Mouse (Mus musculus): ENCODE measurements at regions not wholly inside any gene's neighbourhood (a gene's known extent, or its start where the extent isn't known, plus 50 kb on each side); places are given as distances from the start of the nearest gene placed in this dataset.

DNA sequence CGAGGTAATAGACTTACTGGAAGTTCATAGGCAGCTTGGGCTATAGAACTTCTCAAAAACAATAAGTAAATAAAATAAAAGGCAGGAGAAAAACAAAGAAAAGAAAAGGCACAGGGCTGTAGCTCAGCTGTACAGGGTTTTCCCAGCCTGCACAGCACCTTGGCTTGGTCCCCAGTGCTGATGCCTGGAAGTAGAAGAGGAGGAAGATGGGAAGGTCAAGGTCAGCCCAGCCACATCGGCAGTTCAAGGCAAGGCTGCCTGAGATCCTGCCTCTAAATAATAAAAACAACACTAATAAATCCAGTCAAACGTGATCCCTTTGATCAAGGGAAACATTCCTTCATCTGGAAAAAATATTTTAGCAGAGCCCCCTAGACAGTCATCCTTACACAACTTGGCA is 103.1 kb downstream of the Cenpf start:
- H3K4me3 ChIP-seq (ENCODE audit: control insufficient read depth, insufficient read depth, low read length), result no peak overlapping the region
- no peak overlapping the region for H3K27ac ChIP-seq (ENCODE audit: control insufficient read depth, insufficient read depth, low read length)
- TF ChIP-seq POLR2A (IDR thresholded peaks at IDR 0.05; ENCODE audit: control insufficient read depth, extremely low read depth, insufficient read depth, low read length, poor library complexity) (no peak), CTCF (IDR thresholded peaks at IDR 0.05; ENCODE audit: borderline replicate concordance, control insufficient read depth, extremely low read depth, insufficient read depth, low read length, poor library complexity) (no peak)
- H3K27me3 ChIP-seq (ENCODE audit: control insufficient read depth, insufficient read depth, low read length), result no peaks in the 10 kb centered on the region
- WGBS, result 89% methylated on average over 3 of the region's 3 CpGs
- peaks cover 12% of the 10 kb centered on the region for H3K4me1 ChIP-seq (replicated peaks; ENCODE audit: control insufficient read depth, insufficient read depth, low read length)
- H3K36me3 ChIP-seq (ENCODE audit: control insufficient read depth, insufficient read depth, low read length), result no peaks in the 10 kb centered on the region
- DNase-seq, result no peak

DNA sequence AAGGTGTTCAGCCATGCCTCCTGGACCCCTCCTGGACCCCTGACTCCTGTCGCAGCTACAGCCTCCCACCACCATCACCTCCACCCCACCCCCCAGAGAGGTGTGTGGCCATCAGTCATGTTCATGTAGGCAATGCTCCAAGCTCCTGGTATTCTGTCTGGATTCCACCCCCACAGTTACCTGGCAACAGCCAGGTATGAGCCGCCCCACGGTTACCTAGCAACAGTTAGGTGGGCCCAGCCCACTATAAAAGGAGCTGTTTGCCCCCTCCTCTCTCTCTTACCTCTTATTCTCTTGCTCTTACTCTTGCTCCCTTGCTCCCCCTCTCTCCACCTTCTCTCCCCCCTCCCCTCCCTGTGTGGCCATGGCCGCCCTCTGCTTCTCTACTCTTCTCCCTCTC is 106.5 kb downstream of the Cenpf start:
- TF ChIP-seq POLR2A (IDR thresholded peaks at IDR 0.05; ENCODE audit: control insufficient read depth, extremely low read depth, insufficient read depth, low read length, poor library complexity), result no peak
- no peak for TF ChIP-seq CTCF (IDR thresholded peaks at IDR 0.05; ENCODE audit: borderline replicate concordance, control insufficient read depth, extremely low read depth, insufficient read depth, low read length, poor library complexity)
- no peak for DNase-seq
- Histone ChIP-seq H3K27me3 (ENCODE audit: control insufficient read depth, insufficient read depth, low read length) (no peaks in the 10 kb centered on the region), H3K4me1 (replicated peaks; ENCODE audit: control insufficient read depth, insufficient read depth, low read length) (peaks cover 7% of the 10 kb centered on the region), H3K27ac (ENCODE audit: control insufficient read depth, insufficient read depth, low read length) (no peak overlapping the region), H3K36me3 (ENCODE audit: control insufficient read depth, insufficient read depth, low read length) (no peaks in the 10 kb centered on the region), H3K4me3 (ENCODE audit: control insufficient read depth, insufficient read depth, low read length) (no peak overlapping the region)
- whole genome bisulfite sequencing, result 97% methylated on average over 4 of the region's 4 CpGs

DNA sequence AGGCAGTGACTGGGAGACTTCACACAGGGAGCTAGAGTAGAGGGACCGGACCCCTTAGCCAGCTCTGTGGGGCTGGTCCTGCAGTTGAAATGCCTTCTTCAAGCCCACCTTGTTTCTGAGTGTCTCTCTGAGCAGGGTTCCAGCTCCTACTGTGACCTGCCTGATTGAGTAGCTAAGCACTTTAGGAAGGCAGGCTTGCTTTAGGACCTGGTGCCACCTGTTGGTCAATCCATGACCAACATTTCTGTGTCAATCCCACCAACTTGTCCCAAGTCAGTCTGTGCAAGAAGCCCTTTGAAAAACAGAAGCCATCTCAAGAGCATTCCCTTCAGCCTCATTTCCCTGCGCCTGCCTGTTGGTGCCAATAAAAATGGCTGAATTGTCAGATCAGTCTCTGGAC is 108.5 kb downstream of the Cenpf start:
- Histone ChIP-seq H3K4me3 (ENCODE audit: control insufficient read depth, insufficient read depth, low read length) (no peak overlapping the region), H3K36me3 (ENCODE audit: control insufficient read depth, insufficient read depth, low read length) (no peaks in the 10 kb centered on the region), H3K27ac (ENCODE audit: control insufficient read depth, insufficient read depth, low read length) (no peak overlapping the region), H3K4me1 (replicated peaks; ENCODE audit: control insufficient read depth, insufficient read depth, low read length) (no peaks in the 10 kb centered on the region), H3K27me3 (ENCODE audit: control insufficient read depth, insufficient read depth, low read length) (no peaks in the 10 kb centered on the region)
- 77% methylated on average over 2 of the region's 2 CpGs for WGBS
- no peak for TF ChIP-seq POLR2A (IDR thresholded peaks at IDR 0.05; ENCODE audit: control insufficient read depth, extremely low read depth, insufficient read depth, low read length, poor library complexity)
- no peak for TF ChIP-seq CTCF (IDR thresholded peaks at IDR 0.05; ENCODE audit: borderline replicate concordance, control insufficient read depth, extremely low read depth, insufficient read depth, low read length, poor library complexity)
- peak; percentile 4 for DNase-seq

DNA sequence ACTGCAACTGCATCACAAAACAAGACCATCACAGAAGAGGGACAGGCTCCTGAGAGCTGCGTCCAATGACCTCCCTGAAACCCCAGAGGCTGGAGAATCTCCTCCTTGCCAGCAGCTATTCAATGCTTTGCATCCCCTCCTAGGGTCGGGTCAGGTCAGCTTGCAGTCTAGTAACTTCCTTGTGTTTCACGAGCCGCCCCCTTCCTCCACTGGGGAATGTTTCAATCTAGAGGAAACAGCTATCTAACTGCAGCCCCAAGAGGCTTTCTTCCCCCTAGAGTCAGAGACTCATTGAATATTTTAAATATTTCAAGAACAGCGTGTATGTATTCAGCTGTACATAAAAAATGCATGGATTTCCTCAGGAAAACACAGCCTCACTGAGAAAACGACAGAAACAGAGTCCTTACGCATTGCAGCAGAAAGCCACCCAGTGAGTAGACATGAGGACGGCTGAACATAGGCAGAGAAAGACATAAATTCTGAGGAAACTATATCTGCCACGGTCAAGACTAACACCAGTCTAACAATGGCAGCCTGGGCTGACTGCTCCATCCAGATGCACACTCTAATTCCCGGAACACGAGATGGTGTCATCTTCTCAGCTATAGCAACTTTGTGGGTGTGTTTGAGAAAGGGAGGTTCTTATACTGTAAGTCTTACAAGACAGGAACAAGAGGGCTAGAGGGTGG is 111.4 kb downstream of the Cenpf start:
- Histone ChIP-seq H3K27me3 (ENCODE audit: control insufficient read depth, insufficient read depth, low read length) (no peaks in the 10 kb centered on the region), H3K4me3 (ENCODE audit: control insufficient read depth, insufficient read depth, low read length) (no peak overlapping the region), H3K36me3 (ENCODE audit: control insufficient read depth, insufficient read depth, low read length) (no peaks in the 10 kb centered on the region), H3K27ac (ENCODE audit: control insufficient read depth, insufficient read depth, low read length) (no peak overlapping the region), H3K4me1 (replicated peaks; ENCODE audit: control insufficient read depth, insufficient read depth, low read length) (no peaks in the 10 kb centered on the region)
- no peak for DNase-seq
- TF ChIP-seq CTCF (IDR thresholded peaks at IDR 0.05; ENCODE audit: borderline replicate concordance, control insufficient read depth, extremely low read depth, insufficient read depth, low read length, poor library complexity) (no peak), POLR2A (IDR thresholded peaks at IDR 0.05; ENCODE audit: control insufficient read depth, extremely low read depth, insufficient read depth, low read length, poor library complexity) (no peak)
- 25% methylated on average over 11 of the region's 11 CpGs for WGBS

DNA sequence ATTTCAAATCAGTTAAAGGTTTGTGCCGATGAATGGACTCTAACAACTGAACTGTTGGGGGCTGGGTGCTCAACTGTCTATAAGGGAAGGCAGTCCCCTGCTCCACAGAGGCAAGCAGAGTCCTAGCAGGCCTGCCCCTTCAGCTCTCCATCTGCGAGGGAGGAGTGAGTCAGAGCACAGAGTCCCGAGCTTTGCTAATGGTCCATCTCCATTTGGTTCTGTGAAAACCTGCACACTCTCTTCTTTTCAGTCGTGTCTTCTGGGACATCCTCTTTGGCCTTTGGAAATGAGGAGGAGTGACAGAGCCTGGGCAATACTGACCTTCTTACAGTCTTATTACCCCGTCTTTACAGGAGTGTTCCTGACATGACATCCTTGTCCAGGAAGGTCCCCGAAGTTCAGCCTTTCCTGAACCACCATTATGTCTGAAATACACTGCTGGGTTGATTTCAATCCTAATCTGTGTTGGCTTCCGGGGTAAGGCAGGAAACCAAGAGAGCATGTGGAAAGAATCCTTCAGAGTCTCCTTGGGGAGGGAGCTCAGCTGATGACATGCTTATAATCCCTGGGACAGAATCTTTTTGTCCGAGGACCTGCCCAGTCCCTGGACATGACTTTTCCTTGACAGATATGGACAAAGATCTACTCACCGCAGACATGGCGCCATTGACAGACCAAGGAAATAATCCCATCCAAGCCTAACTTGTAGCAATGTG is 112.2 kb downstream of the Cenpf start:
- no peak for DNase-seq
- Histone ChIP-seq H3K4me1 (replicated peaks; ENCODE audit: control insufficient read depth, insufficient read depth, low read length) (no peaks in the 10 kb centered on the region), H3K36me3 (ENCODE audit: control insufficient read depth, insufficient read depth, low read length) (no peaks in the 10 kb centered on the region), H3K4me3 (ENCODE audit: control insufficient read depth, insufficient read depth, low read length) (no peak overlapping the region), H3K27ac (ENCODE audit: control insufficient read depth, insufficient read depth, low read length) (no peak overlapping the region), H3K27me3 (ENCODE audit: control insufficient read depth, insufficient read depth, low read length) (no peaks in the 10 kb centered on the region)
- TF ChIP-seq POLR2A (IDR thresholded peaks at IDR 0.05; ENCODE audit: control insufficient read depth, extremely low read depth, insufficient read depth, low read length, poor library complexity) (no peak), CTCF (IDR thresholded peaks at IDR 0.05; ENCODE audit: borderline replicate concordance, control insufficient read depth, extremely low read depth, insufficient read depth, low read length, poor library complexity) (no peak)
- 92% methylated on average over 10 of the region's 10 CpGs for WGBS

DNA sequence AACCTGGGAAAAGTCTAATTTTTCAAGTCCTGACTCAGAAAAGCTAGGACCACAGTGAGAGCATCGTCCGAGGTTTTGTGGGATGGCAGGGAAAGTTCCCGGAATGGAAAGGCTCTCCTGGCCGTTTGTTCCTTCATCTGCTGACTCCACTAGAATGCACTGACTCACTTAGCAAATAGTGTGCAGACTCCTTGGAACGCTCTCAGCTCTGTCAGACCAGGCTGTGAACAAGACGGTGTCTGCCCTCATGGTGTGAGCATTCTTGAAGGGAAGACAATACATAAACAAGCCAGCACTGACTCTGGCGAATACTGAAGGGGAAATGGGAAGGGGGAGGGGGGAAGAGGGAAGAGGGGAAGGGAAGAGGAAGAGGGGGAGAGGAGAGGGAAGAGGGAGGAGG is 121.4 kb downstream of the Cenpf start:
- Histone ChIP-seq H3K4me3 (ENCODE audit: control insufficient read depth, insufficient read depth, low read length) (no peak overlapping the region), H3K36me3 (ENCODE audit: control insufficient read depth, insufficient read depth, low read length) (no peaks in the 10 kb centered on the region), H3K27ac (ENCODE audit: control insufficient read depth, insufficient read depth, low read length) (no peak overlapping the region), H3K4me1 (replicated peaks; ENCODE audit: control insufficient read depth, insufficient read depth, low read length) (no peaks in the 10 kb centered on the region), H3K27me3 (ENCODE audit: control insufficient read depth, insufficient read depth, low read length) (no peaks in the 10 kb centered on the region)
- 50% methylated on average over 7 of the region's 7 CpGs for WGBS
- TF ChIP-seq CTCF (IDR thresholded peaks at IDR 0.05; ENCODE audit: borderline replicate concordance, control insufficient read depth, extremely low read depth, insufficient read depth, low read length, poor library complexity) (no peak), POLR2A (IDR thresholded peaks at IDR 0.05; ENCODE audit: control insufficient read depth, extremely low read depth, insufficient read depth, low read length, poor library complexity) (no peak)
- DNase-seq, result no peak

All from thymus, adult 2 months (tissue).